Mouse (Mus musculus) stomach, postnatal 0 days (tissue): Measurements from ENCODE around the gene I0C0044D17Rik.

ENCODE experiments used
- CTCF ChIP-seq: IDR thresholded peaks from 2 replicates; pipeline ENCODE4 v1.5.1; 2016; ENCODE audit warnings: antibody characterized with exemption, low read depth, mild to moderate bottlenecking, moderate library complexity
- EP300 ChIP-seq: optimal IDR thresholded peaks from 2 replicates; pipeline ENCODE3; 2016; ENCODE audit warnings: antibody characterized with exemption

GRCm38 (mm10) chr4:98804476-98805134 lies 19.0 kb downstream of the I0C0044D17Rik start:
- no peak for TF ChIP-seq CTCF
- no peak for TF ChIP-seq EP300
